Mouse (Mus musculus) cerebellum, adult 2 months (tissue): ENCODE data around the gene Golgb1. TPM values are rescaled to one million over a fixed set of nuclear protein-coding genes. Genes with fewer than 3 reads are reported as not detected.
A peak's percentile ranks its signal among the peaks of the same experiment; 100 is the strongest.
"Not testable (repeated sequence)": the region's sequence is repeated elsewhere in the genome, so short reads cannot be mapped to it uniquely, and the experiment has no call there.

Experiments used
- DNase-seq, 2 experiments: peaks; one replicate each; pipeline ENCODE4 v3.0.0; 2021
- H3K27ac ChIP-seq: fragments of 200-500 bp; 2 replicates; pipeline ENCODE4 v1.5.1; 2012; ENCODE audit warnings: low read length, control low read depth, inconsistent platforms; ENCODE audit not compliant: insufficient read depth
- H3K27me3 ChIP-seq: fragments of 200-500 bp; 2 replicates; pipeline ENCODE4 v1.6.1; 2012; ENCODE audit warnings: inconsistent platforms, mild to moderate bottlenecking, low read length, moderate library complexity; ENCODE audit not compliant: control insufficient read depth, insufficient read depth
- H3K4me1 ChIP-seq: fragments of 200-500 bp; 2 replicates; pipeline ENCODE4 v1.6.1; 2011; ENCODE audit warnings: low read length; ENCODE audit not compliant: control insufficient read depth, insufficient read depth
- H3K4me3 ChIP-seq: fragments of 200-500 bp; replicated peaks from 2 replicates; pipeline ENCODE3; 2011; ENCODE audit warnings: mild to moderate bottlenecking, low read depth, low read length, control low read depth; ENCODE audit not compliant: insufficient read depth
- CTCF ChIP-seq: fragments of 200-500 bp; IDR thresholded peaks from 2 replicates; pipeline ENCODE4 v1.5.1; 2011; ENCODE audit warnings: low read depth, mild to moderate bottlenecking, control low read depth, low read length, moderate library complexity, borderline replicate concordance; ENCODE audit not compliant: insufficient read depth
- POLR2A ChIP-seq: fragments of 200-500 bp; IDR thresholded peaks from 2 replicates; pipeline ENCODE4 v1.6.1; 2011; ENCODE audit warnings: low read length, control low read depth, borderline replicate concordance; ENCODE audit not compliant: insufficient read depth
- WGBS: fragments of 180-500 bp; shearing (Covaris S2); methylation state at CpG from one replicate; pipeline ENCODE4 v1.1.7; 2018; 5-methylcytosine and 5-hydroxymethylcytosine counted together
- polyA plus RNA-seq: library from polyadenylated mRNA; depleted of rRNA; stranded (reverse); fragments of >200 nt; gene quantifications from 2 replicates; pipeline ENCODE4 v1.2.3, GENCODE M21; 2012; rRNA removed

Gene Golgb1
- polyA plus RNA-seq, result 49.0 and 49.1 TPM in 2 replicates

DNA sequence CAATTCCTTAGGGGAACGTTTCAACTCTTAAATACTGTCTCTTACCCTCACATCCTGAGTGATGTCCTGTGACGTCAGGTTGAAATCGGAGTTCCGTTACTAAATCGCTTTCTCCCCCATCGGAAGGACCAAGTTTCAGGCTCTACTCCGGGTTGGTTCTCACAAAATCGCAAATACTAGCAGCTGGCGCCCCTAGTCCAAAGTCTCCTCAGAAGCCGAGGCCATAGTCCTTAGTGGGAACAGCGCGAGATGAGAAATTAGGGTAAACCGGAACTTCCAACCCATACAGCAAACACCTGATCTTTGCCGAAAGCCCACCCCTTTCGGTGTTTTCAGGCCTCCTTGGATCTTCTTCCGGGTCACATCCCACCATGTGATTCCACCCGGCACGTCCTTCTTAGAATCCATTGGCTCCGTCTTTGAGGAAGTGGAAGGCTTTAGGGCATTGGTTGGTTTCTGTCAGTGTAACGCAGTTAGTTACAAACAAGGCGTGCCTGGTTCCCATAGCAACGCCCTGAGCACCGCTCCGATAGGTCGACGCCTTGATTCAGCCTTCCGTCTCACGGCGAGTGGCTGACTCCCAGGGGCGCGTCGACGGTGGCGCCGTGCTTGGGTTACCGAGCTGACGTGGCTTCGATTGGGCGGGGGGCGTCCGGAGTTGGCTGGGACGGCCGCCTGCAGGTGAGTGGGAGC lies at the start of gene Golgb1, which contains the start of gene Eaf2:
Gene Golgb1 (plus strand): TSS at position 558 of the 693 bp plus-strand sequence.
Gene Eaf2 (minus strand): TSS at position 421 of the 693 bp plus-strand sequence.
- peak; percentile 93 to 99 for DNase-seq
- peaks cover 6% of the 10 kb centered on the region; the same call in 1 of the 2 replicates for H3K4me1 ChIP-seq
- peak within 1 kb of the TSS; percentile 46; the same call in 1 of the 2 replicates for H3K27ac ChIP-seq
- under 1% methylated on average over 43 of the region's 43 CpGs for WGBS
- H3K27me3 ChIP-seq, result no peaks in the 10 kb centered on the region
- TF ChIP-seq CTCF (no peak), POLR2A (peak; percentile 40; the same call in 1 of the 2 replicates)
- peak within 1 kb of the TSS; percentile 94 for H3K4me3 ChIP-seq

DNA sequence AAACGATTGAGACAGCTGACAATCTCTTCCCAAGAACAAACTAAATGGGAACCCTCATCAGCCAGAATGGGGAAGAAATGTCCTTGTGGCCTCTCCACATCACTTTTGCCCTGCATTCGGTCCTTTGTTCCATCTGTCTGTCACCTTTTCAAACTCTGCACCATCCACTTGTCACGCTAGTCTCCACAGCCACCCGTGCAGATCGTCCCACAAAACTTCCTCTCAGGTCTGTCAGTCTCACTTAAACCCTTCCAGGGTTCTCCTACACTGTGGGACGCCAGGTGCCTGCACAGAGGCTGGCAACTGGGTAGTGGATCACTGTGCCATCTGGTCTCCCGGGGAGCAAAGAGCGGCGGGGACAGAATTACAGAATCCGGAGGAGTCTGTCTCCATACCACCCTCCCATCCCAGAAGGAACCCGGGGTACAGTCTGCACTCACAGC lies 47.3 kb upstream of the Golgb1 start:
- WGBS, result 6% methylated on average over 11 of the region's 11 CpGs
- no peak for TF ChIP-seq POLR2A
- no peak for TF ChIP-seq CTCF
- DNase-seq, result no peak
- Histone ChIP-seq H3K27ac (no peak overlapping the region), H3K4me1 (no peaks in the 10 kb centered on the region), H3K27me3 (no peaks in the 10 kb centered on the region; the same call in 1 of the 2 replicates), H3K4me3 (peak overlapping the region; percentile 63)

- 0 out of 2 replicates have a peak within 1 kb of the TSS, but pooled peaks have one; percentile 5 for H3K27ac ChIP-seq
- peak within 1 kb of the TSS; percentile 63 for H3K4me3 ChIP-seq
- peak; percentile 70 for TF ChIP-seq POLR2A
- no peak for TF ChIP-seq CTCF
- under 1% methylated on average over 64 of the region's 64 CpGs for WGBS
- H3K27me3 ChIP-seq, result no peaks in the 10 kb centered on the region; the same call in 1 of the 2 replicates
- H3K4me1 ChIP-seq, result no peaks in the 10 kb centered on the region
- DNase-seq, result peak; percentile 84 to 85
Observed at GRCm38 (mm10) chr16:36828054-36828786, 46.7 kb upstream of the Golgb1 start, which contains the start of gene Iqcb1. Gene Iqcb1, plus strand, starts transcription at chr16:36828385.

DNA sequence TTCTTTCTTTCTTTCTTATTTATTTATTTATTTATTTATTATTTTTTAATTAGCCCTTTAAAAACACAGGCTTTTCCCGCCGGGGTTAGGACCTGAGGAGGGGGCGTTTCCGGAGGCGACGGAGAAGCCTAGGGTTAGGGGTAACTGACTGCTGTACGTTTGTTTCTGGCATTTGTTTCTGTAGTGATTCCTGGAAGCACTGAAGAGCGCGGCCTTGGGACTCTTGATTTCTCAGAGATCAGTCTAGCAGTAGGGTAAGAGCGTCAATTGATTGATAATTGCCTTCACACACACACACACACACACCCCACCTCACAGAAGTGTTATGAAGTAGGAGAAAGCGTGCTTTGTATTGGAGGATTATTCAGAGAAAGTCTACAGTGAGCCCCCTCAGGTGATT lies 46.1 kb upstream of the Golgb1 start:
- no peak overlapping the region for H3K27ac ChIP-seq

GRCm38 (mm10) chr16:36846894-36847293 lies 28.0 kb upstream of the Golgb1 start:
- WGBS, result 91% methylated on average over 1 of the region's 1 CpGs
- not testable (repeated sequence) for H3K27ac ChIP-seq, DNase-seq, H3K27me3 ChIP-seq, H3K4me3 ChIP-seq, H3K4me1 ChIP-seq

More for the DNA sequence above, 46.1 kb upstream of the Golgb1 start:
- Histone ChIP-seq H3K4me1 (no peaks in the 10 kb centered on the region), H3K27me3 (no peaks in the 10 kb centered on the region; the same call in 1 of the 2 replicates), H3K4me3 (peak overlapping the region; percentile 63)
- WGBS, result 4% methylated on average over 11 of the region's 11 CpGs
- no peak for TF ChIP-seq CTCF
- DNase-seq, result no peak

DNA sequence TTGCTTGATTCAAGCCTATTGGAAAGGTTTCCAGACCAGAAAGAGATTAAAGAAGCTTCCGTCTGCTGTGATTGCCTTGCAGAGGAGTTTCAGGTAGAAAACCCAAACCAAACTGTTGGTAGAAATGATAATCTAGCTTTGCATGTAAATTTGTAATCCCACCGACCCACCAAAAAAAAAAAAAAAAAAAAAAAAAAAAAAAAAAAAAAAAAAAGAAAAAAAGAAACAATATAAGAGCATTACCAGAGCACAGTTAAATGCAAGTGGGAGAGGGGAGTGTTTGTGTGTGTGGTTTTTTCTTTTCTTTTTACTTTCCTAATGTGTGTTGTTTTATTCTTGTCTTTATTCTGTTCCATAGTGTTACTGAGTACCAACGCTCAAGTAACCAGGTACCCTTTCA lies 23.7 kb upstream of the Golgb1 start:
- no peaks in the 10 kb centered on the region for H3K4me1 ChIP-seq
- H3K27me3 ChIP-seq, result no peaks in the 10 kb centered on the region
- H3K4me3 ChIP-seq, result no peak overlapping the region
- DNase-seq, result no peak
- no peak for TF ChIP-seq CTCF
- no peak for TF ChIP-seq POLR2A
- H3K27ac ChIP-seq, result no peak overlapping the region
- 94% methylated on average over 3 of the region's 3 CpGs for WGBS

DNA sequence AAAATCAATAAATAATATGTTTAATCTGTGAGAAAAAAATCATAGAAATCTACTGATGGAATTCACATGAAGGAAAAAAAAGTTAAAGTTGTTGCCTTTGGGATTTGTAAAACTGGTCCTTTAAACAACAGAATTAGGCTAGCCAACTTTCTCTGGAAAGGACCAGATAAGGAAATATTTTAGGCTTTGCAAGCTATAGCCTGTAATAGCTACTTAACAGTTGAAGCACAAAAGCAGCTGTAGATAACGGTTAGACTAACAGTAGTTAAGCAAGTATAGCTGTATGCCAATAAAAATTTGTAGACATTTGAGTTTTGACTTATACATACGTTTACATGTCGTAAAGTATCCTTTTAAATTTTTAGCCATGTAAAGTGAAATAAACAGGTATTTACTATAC lies 11.4 kb upstream of the Golgb1 start:
- no peak for DNase-seq
- TF ChIP-seq CTCF, result no peak
- TF ChIP-seq POLR2A, result no peak
- H3K4me3 ChIP-seq, result no peak overlapping the region
- no peaks in the 10 kb centered on the region for H3K27me3 ChIP-seq
- 90% methylated on average over 3 of the region's 3 CpGs for WGBS
- H3K4me1 ChIP-seq, result no peaks in the 10 kb centered on the region
- no peak overlapping the region for H3K27ac ChIP-seq
